Mouse (Mus musculus) midbrain, postnatal 0 days (tissue): ENCODE data around the gene Aatf. TPM values are rescaled to one million over a fixed set of nuclear protein-coding genes. Genes with fewer than 3 reads are reported as not detected.

Experiments
- ATAC-seq: fragments of 200-750 bp; cut with Nextera tagmentation; 2 replicates; pipeline ENCODE4 v1.8.0; 2017; ENCODE audit warnings: moderate number of reproducible peaks, mild to moderate bottlenecking, moderate TSS enrichment, moderate library complexity; ENCODE audit not compliant: low FRiP score
- DNase-seq: peaks from one replicate; pipeline ENCODE4 v3.0.0-alpha.2; 2015; ENCODE audit warnings: low spot score
- H3K27ac ChIP-seq: fragments of 300-500 bp; sonication (generic); 2 replicates; pipeline ENCODE4 v1.5.1; 2014; ENCODE audit warnings: low read depth, mild to moderate bottlenecking, low read length, mixed read lengths
- H3K27me3 ChIP-seq: fragments of 300-500 bp; sonication (generic); 2 replicates; pipeline ENCODE4 v1.6.1; 2014; ENCODE audit warnings: low read length, control low read depth, mixed read lengths; ENCODE audit not compliant: insufficient read depth
- H3K36me3 ChIP-seq: fragments of 300-500 bp; sonication (generic); 2 replicates; pipeline ENCODE4 v1.6.1; 2014; ENCODE audit warnings: low read length, control low read depth, mixed read lengths; ENCODE audit not compliant: insufficient read depth
- H3K4me1 ChIP-seq: fragments of 300-500 bp; sonication (generic); 2 replicates; pipeline ENCODE4 v1.6.1; 2014; ENCODE audit warnings: mild to moderate bottlenecking, control low read depth, antibody characterized with exemption, low read length, mixed read lengths; ENCODE audit not compliant: insufficient read depth
- H3K4me2 ChIP-seq: fragments of 300-500 bp; sonication (generic); 2 replicates; pipeline ENCODE4 v1.6.1; 2014; ENCODE audit warnings: low read depth, mild to moderate bottlenecking, low read length, mixed read lengths; ENCODE audit not compliant: poor library complexity, severe bottlenecking
- H3K4me3 ChIP-seq: fragments of 300-500 bp; sonication (generic); 2 replicates; pipeline ENCODE4 v1.5.1; 2014; ENCODE audit warnings: low read depth, mild to moderate bottlenecking, low read length, moderate library complexity
- H3K9ac ChIP-seq: fragments of 300-500 bp; sonication (generic); replicated peaks from 2 replicates; pipeline ENCODE4 v1.6.1; 2014; ENCODE audit warnings: mild to moderate bottlenecking, low read length, moderate library complexity, mixed read lengths; ENCODE audit not compliant: poor library complexity, severe bottlenecking
- H3K9me3 ChIP-seq: fragments of 300-500 bp; sonication (generic); 2 replicates; pipeline ENCODE4 v1.6.1; 2016; ENCODE audit warnings: low read length, control low read depth
- CTCF ChIP-seq: IDR thresholded peaks from 2 replicates; pipeline ENCODE4 v1.5.1; 2016; ENCODE audit warnings: antibody characterized with exemption, mild to moderate bottlenecking
- WGBS: fragments of 180-500 bp; shearing (Covaris S2); extraction: QIAGEN DNeasy Blood & Tissue Kit; methylation state at CpG from one replicate; pipeline ENCODE4 v1.1.7; 2014; 5-methylcytosine and 5-hydroxymethylcytosine counted together
- polyA plus RNA-seq: library from polyadenylated mRNA; unstranded; fragments of >200 nt; fragmentation: Nextera tagmentation; extraction: Ambion mirVana; gene quantifications from 2 replicates; pipeline ENCODE4 v1.2.1, GENCODE M21; 2015
- total RNA-seq: library from RNA; depleted of rRNA; stranded (reverse); fragments of >200 nt; gene quantifications from 2 replicates; pipeline ENCODE4 v1.2.3, GENCODE M21; 2014

Aatf gene
- total and polyA plus RNA-seq, 2 experiments from 2014 or later: 27.3 to 39.2 TPM

DNA sequence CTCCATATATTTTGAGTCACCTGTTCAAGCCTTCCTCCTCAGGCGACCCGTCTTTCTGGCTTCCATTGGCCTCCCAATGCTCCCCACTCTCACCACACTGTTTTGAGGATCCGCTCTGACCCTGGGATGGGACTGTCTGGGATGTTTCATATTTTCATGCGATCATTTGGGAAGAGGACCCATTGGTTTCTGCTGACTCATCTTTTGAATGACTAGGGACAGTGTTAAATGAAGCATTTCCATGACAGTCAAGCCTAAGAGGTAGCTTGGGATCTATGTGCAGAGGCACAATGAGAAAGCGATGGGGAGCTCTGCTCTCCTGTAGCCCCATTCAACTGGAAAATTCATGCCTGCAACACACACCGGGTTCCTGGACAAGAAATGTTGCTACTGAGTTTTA lies 92.5 kb downstream of the Aatf start:
- DNase-seq: no peak
- whole genome bisulfite sequencing: 85% methylated on average over 6 of the region's 6 CpGs
- no peaks in the 10 kb centered on the region for H3K36me3 ChIP-seq
- no peak overlapping the region for H3K4me3 ChIP-seq
- H3K4me1 ChIP-seq: peaks cover 2% of the 10 kb centered on the region; the same call in 1 of the 2 replicates
- H3K9me3 ChIP-seq: no peaks in the 10 kb centered on the region
- no peak overlapping the region for H3K27ac ChIP-seq
- H3K4me2 ChIP-seq: no peak overlapping the region
- ATAC-seq: no peak
- TF ChIP-seq CTCF: no peak
- no peaks in the 10 kb centered on the region for H3K27me3 ChIP-seq
- H3K9ac ChIP-seq: no peak overlapping the region

DNA sequence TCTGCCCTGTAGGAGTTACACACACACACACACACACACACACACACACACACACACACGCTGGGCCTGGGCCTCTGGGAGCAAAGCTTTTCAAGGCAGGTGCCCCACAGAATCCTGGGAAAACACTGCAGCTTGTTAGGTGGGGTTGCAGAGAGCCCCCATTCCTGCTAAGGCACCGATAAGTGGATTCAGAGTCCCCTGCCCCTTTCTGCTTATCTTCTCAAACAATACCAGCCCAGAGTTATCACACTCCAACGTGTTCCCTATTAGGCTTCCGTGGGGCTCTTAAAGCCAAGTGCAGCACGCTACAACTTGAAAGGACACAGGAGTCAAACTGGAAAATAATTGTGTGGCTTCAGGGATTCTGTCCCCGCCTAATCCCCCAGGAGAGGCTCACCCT lies 100.2 kb downstream of the Aatf start:
- Histone ChIP-seq H3K27ac (no peak overlapping the region), H3K4me2 (no peak overlapping the region), H3K9ac (no peak overlapping the region), H3K9me3 (no peaks in the 10 kb centered on the region), H3K27me3 (no peaks in the 10 kb centered on the region), H3K4me3 (no peak overlapping the region), H3K36me3 (no peaks in the 10 kb centered on the region), H3K4me1 (no peaks in the 10 kb centered on the region)
- ATAC-seq (no peak), DNase-seq (no peak)
- TF ChIP-seq CTCF: no peak
- WGBS: 39% methylated on average over 6 of the region's 6 CpGs

DNA sequence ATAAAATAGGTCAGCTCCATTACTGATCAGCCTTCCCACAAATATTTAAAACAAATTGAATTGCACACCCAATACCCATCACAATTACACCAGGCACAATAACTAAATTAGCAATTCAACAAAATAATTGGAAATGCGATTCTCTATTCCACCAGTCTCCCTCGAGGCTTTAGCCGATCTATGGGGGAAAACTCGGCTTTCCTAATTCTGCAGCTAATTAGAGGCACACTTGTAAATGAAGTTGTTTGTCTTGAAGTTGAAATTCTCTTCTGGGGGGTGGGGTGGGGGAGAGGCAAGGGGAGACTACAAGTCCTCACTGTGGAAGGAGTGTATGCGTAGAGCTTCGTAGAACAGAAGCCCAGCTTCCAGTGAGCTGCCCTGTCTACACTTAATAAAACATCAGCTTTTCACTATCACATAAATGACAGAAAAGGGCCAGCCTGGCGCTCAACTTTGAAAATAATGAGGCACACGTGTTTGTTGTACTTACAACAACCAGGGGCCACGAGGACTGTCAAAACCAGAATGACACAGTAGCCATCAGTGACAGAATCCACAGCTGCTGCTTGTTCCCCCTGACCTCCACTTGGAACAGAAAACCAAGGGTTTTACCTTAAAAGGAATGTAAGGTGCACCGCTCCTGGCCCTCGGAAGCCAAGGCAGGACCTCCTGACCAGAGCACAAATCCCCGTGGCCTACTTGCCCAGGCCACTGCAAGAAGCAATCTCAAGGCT lies 101.0 kb downstream of the Aatf start:
- TF ChIP-seq CTCF: no peak
- Histone ChIP-seq H3K27ac (no peak overlapping the region), H3K4me3 (no peak overlapping the region), H3K4me2 (no peak overlapping the region), H3K36me3 (no peaks in the 10 kb centered on the region), H3K27me3 (no peaks in the 10 kb centered on the region), H3K9ac (no peak overlapping the region), H3K4me1 (no peaks in the 10 kb centered on the region), H3K9me3 (no peaks in the 10 kb centered on the region)
- ATAC-seq (no peak), DNase-seq (peak; percentile 55)
- WGBS: 51% methylated on average over 12 of the region's 12 CpGs

DNA sequence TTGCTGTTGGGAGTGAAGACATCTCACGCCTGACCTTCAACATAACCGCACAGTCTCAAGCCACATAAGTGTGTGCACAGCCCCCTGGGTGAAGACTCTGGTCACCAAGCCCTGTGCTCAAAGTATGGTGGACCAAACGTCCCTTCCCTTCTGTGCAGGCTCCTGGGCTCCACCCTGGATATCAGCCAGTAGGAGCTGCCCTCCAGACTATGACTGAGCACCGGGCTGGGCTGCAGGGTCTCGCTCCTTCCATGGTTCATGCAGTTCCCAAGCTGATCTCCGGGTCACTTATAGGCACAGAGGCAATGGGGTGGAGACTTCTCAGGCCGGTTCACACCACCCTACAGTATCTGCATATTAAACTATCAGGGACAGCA lies 101.7 kb downstream of the Aatf start:
- DNase-seq (no peak), ATAC-seq (no peak)
- Histone ChIP-seq H3K4me3 (no peak overlapping the region), H3K4me1 (no peaks in the 10 kb centered on the region), H3K27ac (no peak overlapping the region), H3K9me3 (no peaks in the 10 kb centered on the region), H3K9ac (no peak overlapping the region), H3K27me3 (no peaks in the 10 kb centered on the region), H3K4me2 (no peak overlapping the region), H3K36me3 (no peaks in the 10 kb centered on the region)
- TF ChIP-seq CTCF: no peak
- WGBS: 65% methylated on average over 7 of the region's 7 CpGs

DNA sequence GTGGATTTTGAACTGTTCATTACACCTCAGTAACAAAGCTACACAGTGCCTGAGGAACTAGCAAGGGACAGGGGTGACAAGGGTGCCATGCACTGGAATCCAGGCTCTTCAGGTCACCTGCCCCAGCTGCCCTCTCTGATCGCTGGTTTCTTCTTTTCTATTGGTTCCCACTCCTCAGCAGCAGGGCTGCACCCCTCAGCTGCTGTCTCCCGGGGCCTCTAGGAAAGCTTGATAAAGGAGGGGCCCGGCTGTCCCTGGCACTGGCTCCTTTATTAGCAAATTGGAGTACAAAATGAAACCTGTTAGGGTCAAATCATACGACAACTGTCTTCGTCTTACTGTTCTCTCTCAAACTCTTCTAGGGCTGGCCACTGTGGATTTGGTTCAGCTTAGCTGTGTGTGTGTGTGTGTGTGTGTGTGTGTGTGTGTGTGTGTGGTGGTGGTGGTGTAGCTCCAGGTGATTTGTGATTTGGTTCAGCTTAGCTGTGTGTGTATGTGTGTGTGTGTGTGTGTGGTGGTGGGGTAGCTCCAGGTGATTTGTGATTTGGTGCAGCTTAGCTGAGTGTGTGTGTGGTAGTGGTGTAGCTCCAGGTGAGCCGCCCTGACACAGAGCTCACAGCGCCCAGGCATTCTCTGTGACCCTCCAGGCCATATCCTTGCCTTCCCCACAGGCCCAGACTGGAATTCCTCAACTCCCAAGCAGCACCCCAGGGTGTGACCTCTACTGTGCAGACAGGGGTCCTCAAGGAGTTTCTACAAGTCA lies 102.3 kb downstream of the Aatf start:
- WGBS: 62% methylated on average over 7 of the region's 7 CpGs
- no peak overlapping the region for H3K4me3 ChIP-seq
- H3K36me3 ChIP-seq: no peaks in the 10 kb centered on the region
- DNase-seq (no peak), ATAC-seq (no peak)
- no peaks in the 10 kb centered on the region for H3K9me3 ChIP-seq
- no peaks in the 10 kb centered on the region for H3K4me1 ChIP-seq
- no peak overlapping the region for H3K9ac ChIP-seq
- no peak for TF ChIP-seq CTCF
- no peak overlapping the region for H3K4me2 ChIP-seq
- no peak overlapping the region for H3K27ac ChIP-seq
- H3K27me3 ChIP-seq: no peaks in the 10 kb centered on the region

DNA sequence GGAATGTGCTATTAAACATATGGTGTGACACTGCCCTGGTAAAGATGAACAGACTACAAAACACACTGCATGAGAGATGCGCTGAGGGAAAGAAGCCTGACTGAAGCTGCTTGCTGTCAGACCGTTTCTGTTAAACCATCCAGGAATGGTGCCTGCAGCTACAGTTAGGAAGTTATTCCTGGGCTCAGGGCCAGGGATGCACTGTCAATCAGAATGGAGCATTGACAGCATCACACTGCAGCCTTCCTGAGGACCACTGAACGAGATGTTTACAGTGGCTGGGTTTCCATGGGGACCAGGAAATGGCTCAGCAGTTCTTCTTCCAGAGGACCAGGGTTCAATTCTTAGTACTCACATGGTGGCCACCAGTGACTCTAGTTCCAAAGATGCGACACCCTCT lies 102.9 kb downstream of the Aatf start:
- no peak for TF ChIP-seq CTCF
- 50% methylated on average over 4 of the region's 4 CpGs for WGBS
- Histone ChIP-seq H3K36me3 (no peaks in the 10 kb centered on the region), H3K4me3 (no peak overlapping the region), H3K4me2 (no peak overlapping the region), H3K4me1 (no peaks in the 10 kb centered on the region), H3K9ac (no peak overlapping the region), H3K9me3 (no peaks in the 10 kb centered on the region), H3K27ac (no peak overlapping the region), H3K27me3 (no peaks in the 10 kb centered on the region)
- ATAC-seq: no peak
- no peak for DNase-seq
